ENCODE assay signal across 8 mouse cellular contexts in the genomic region with DNA sequence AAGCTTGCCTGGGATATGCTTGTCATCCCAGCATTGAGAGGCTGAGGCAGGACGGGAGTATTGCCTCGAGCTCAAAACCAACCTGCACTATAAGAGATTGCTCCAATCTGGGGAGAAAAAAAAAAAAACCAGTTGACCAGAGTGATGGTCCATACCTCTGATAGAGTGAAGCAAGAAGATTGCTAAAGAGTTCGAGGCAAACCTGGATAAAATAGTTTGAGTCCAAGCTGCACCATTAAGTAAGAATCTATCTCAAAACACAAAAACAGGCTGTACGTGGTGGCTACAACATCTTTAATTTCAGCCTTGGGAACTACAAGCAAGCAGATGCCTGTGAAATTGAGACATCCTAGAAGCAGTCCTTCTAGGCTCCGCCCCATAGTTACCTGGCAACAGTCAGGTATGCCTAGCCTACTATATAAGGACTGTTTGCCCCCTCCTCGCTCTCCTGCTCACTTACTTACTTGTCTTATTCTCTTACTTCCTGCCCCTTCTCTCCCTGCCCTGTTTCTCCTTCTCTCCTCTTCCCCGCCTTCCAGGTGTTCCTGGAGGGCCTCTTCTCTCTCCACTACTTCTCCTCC. TPM values are rescaled to one million over a fixed set of nuclear protein-coding genes. Genes with fewer than 3 reads are reported as not detected.
DNase-seq lines count a peak whose midpoint lies in the region; ATAC-seq and TF ChIP-seq lines count a peak whose summit lies in the region.

No protein-coding gene starts in this region.

- H3K27ac ChIP-seq in MEL (ENCODE audit: control insufficient read depth, low read depth, low read length), result no peak overlapping the region
- no peak overlapping the region for H3K27ac ChIP-seq in hindbrain, embryonic 14.5 days

- peaks cover 19% of the 10 kb centered on the region for H3K79me2 ChIP-seq in MEL (ENCODE audit: control insufficient read depth, insufficient read depth, low read length, poor library complexity)

- H3K4me2 ChIP-seq in hindbrain, embryonic 14.5 days (replicated peaks), result peak overlapping the region; percentile 95

- peak overlapping the region; percentile 42 for H3K9ac ChIP-seq in MEL (ENCODE audit: control insufficient read depth, low read depth, low read length, poor library complexity, severe bottlenecking)
- H3K9ac ChIP-seq in hindbrain, embryonic 14.5 days, result peak overlapping the region; percentile 88

- H3K27me3 ChIP-seq in MEL (ENCODE audit: control insufficient read depth in 1 of 2, insufficient read depth in 2 of 2, low read length in 2 of 2), result no peaks in the 10 kb centered on the region
- H3K27me3 ChIP-seq in hindbrain, embryonic 14.5 days (ENCODE audit: control insufficient read depth, insufficient read depth, low read length), result no peaks in the 10 kb centered on the region

- no peak for TF ChIP-seq POLR2A in MEL (IDR thresholded peaks at IDR 0.05; ENCODE audit: control insufficient read depth in 1 of 2, insufficient read depth in 1 of 2, low read depth in 1 of 2, low read length in 2 of 2, poor library complexity in 1 of 2)

- peaks cover 2 to 30% of the 10 kb centered on the region in 2 experiments; a peak in 3 of 4 replicates for H3K4me1 ChIP-seq in MEL (ENCODE audit: control insufficient read depth in 1 of 2, insufficient read depth in 2 of 2, low read length in 2 of 2)
- H3K4me1 ChIP-seq in hindbrain, embryonic 14.5 days (replicated peaks; ENCODE audit: control insufficient read depth, insufficient read depth, low read length), result peaks cover 15% of the 10 kb centered on the region

- H3K36me3 ChIP-seq in MEL (ENCODE audit: control insufficient read depth in 1 of 2, insufficient read depth in 2 of 2, low read length in 2 of 2), result peaks cover 2 to 13% of the 10 kb centered on the region in 2 experiments; a peak in 3 of 4 replicates
- peaks cover 35% of the 10 kb centered on the region for H3K36me3 ChIP-seq in hindbrain, embryonic 14.5 days (replicated peaks; ENCODE audit: control insufficient read depth, insufficient read depth)

- TF ChIP-seq RAD21 in MEL (IDR thresholded peaks at IDR 0.05; ENCODE audit: low read depth, low read length), result no peak

- peak overlapping the region; percentile 80 to 87 for H3K4me3 ChIP-seq in MEL (ENCODE audit: control insufficient read depth in 1 of 2, insufficient read depth in 1 of 2, low read depth in 2 of 2, low read length in 2 of 2)
- peak overlapping the region; percentile 86 for H3K4me3 ChIP-seq in hindbrain, embryonic 14.5 days (replicated peaks; ENCODE audit: low read length)

- DNase-seq in cerebellum, adult 9-10 months, result peak; percentile 57
- no peak for DNase-seq in cerebellum, adult 9-11 months
- no peak for DNase-seq in MEL (ENCODE audit: low read depth, low spot score)
- DNase-seq in hindbrain, embryonic 14.5 days (ENCODE audit: low spot score), result no peak
- peak; percentile 54 to 59 for DNase-seq in lung, postnatal 4 days
- no peak for DNase-seq in adipocyte (ENCODE audit: low spot score)
- DNase-seq in kidney, postnatal 10 days, result no peak
- no peak for DNase-seq in spleen, postnatal 10 days (ENCODE audit: low spot score in 2 of 2)

- 37% methylated on average over 7 of the region's 7 CpGs for WGBS in hindbrain, embryonic 14.5 days

- ATAC-seq in hindbrain, embryonic 14.5 days (ENCODE audit: low FRiP score), result no peak; the same call in 1 of the 2 replicates

- no peaks in the 10 kb centered on the region for H3K9me3 ChIP-seq in MEL (replicated peaks; ENCODE audit: insufficient read depth, low read length)
- H3K9me3 ChIP-seq in hindbrain, embryonic 14.5 days (ENCODE audit: control insufficient read depth, low read length), result no peaks in the 10 kb centered on the region

- no peak for TF ChIP-seq EP300 in MEL (IDR thresholded peaks at IDR 0.05; ENCODE audit: low read depth in 1 of 2, low read length in 2 of 2)

- TF ChIP-seq CTCF in MEL (IDR thresholded peaks at IDR 0.05 in 2 of 3, conservative IDR thresholded peaks at IDR 0.05 in 1 of 3; ENCODE audit: control insufficient read depth in 1 of 3, insufficient read depth in 1 of 3, low read depth in 2 of 3, low read length in 3 of 3, poor library complexity in 1 of 3, severe bottlenecking in 1 of 3), result no peak

TF ChIP-seq in MEL, 35 proteins besides CTCF, POLR2A, EP300 and RAD21:
- TF ChIP-seq MAZ (IDR thresholded peaks at IDR 0.05; ENCODE audit: low read depth, low read length) (no peak), ZC3H11A (IDR thresholded peaks at IDR 0.05; ENCODE audit: low read depth, low read length) (0 out of 2 replicates have a peak, but pooled peaks have one; percentile 7), ZNF384 (IDR thresholded peaks at IDR 0.05; ENCODE audit: low read depth, low read length) (peak; percentile 33; the same call in 1 of the 2 replicates)

RNA-seq across cellular contexts. Expression of a gene that starts 0.5 kb away (rescaled TPM):
- total RNA-seq in MEL (2012; rRNA removed), result 105 and 130 TPM in 2 replicates
- 100 to 1,000 TPM; 205 to 778 TPM for polyA plus RNA-seq in MEL (2012; ENCODE audit: insufficient read depth in 1 of 2, insufficient read length in 2 of 2, low read depth in 1 of 2, low replicate concordance in 2 of 2, missing spikeins in 1 of 2)
- 182 and 190 TPM in 2 replicates for polyA plus RNA-seq in hindbrain, embryonic 14.5 days (2014; fragmentation: Nextera tagmentation; extraction: Ambion mirVana)

RNA-seq across cellular contexts. Expression of a gene that starts 7.5 kb away (rescaled TPM):
- total RNA-seq in MEL (2012; rRNA removed), result 1,416 and 1,470 TPM in 2 replicates
- 1,000 to 10,000 TPM in 1 of 2 experiments, not detected in 1; 2,290 TPM for polyA plus RNA-seq in MEL (2012; ENCODE audit: insufficient read depth in 1 of 2, insufficient read length in 2 of 2, low read depth in 1 of 2, low replicate concordance in 2 of 2, missing spikeins in 1 of 2)
- polyA plus RNA-seq in hindbrain, embryonic 14.5 days (2014; fragmentation: Nextera tagmentation; extraction: Ambion mirVana), result 4,936 and 5,483 TPM in 2 replicates

RNA-seq across cellular contexts. Expression of a gene that starts 14.5 kb away (rescaled TPM):
- total RNA-seq in MEL (2012; rRNA removed), result 0.56 and 1.1 TPM in 2 replicates
- 1 to 10 TPM in 1 of 2 experiments, not detected in 1; 1.2 TPM for polyA plus RNA-seq in MEL (2012; ENCODE audit: insufficient read depth in 1 of 2, insufficient read length in 2 of 2, low read depth in 1 of 2, low replicate concordance in 2 of 2, missing spikeins in 1 of 2)
- 0.13 and 0.35 TPM in 2 replicates for polyA plus RNA-seq in hindbrain, embryonic 14.5 days (2014; fragmentation: Nextera tagmentation; extraction: Ambion mirVana)

RNA-seq across cellular contexts. Expression of a gene that starts 19.4 kb away (rescaled TPM):
- not detected in 2 replicates for total RNA-seq in MEL (2012; rRNA removed)
- not detected for polyA plus RNA-seq in MEL (2012; ENCODE audit: insufficient read depth in 1 of 2, insufficient read length in 2 of 2, low read depth in 1 of 2, low replicate concordance in 2 of 2, missing spikeins in 1 of 2)
- polyA plus RNA-seq in hindbrain, embryonic 14.5 days (2014; fragmentation: Nextera tagmentation; extraction: Ambion mirVana), result not detected in 2 replicates

RNA-seq across cellular contexts. Expression of a gene that starts 21.4 kb away (rescaled TPM):
- total RNA-seq in MEL (2012; rRNA removed), result 0.08 and 0.10 TPM in 2 replicates
- polyA plus RNA-seq in MEL (2012; ENCODE audit: insufficient read depth in 1 of 2, insufficient read length in 2 of 2, low read depth in 1 of 2, low replicate concordance in 2 of 2, missing spikeins in 1 of 2), result 1 to 10 TPM in 1 of 2 experiments, not detected in 1; 1.6 TPM
- 2.8 and 3.6 TPM in 2 replicates for polyA plus RNA-seq in hindbrain, embryonic 14.5 days (2014; fragmentation: Nextera tagmentation; extraction: Ambion mirVana)

Comparison
In these comparisons a context has a peak if more than half of its experiments do, and no peak if none do; other contexts are left out.
1. DNase-seq: peak in cerebellum, adult 9-10 months (single experiment) and lung, postnatal 4 days (2 of 2); none in cerebellum, adult 9-11 months (single experiment), MEL (single experiment), hindbrain, embryonic 14.5 days (single experiment), adipocyte (single experiment), kidney, postnatal 10 days (single experiment) and spleen, postnatal 10 days (0 of 2).